Mouse (Mus musculus) ES-Bruce4 (cell line): ENCODE measurements around the gene Ptpro.

ENCODE experiments used
- CTCF ChIP-seq: IDR thresholded peaks from one replicate; pipeline ENCODE4 v1.8.1; 2011; ENCODE audit warnings: low read depth, low read length
- EP300 ChIP-seq: IDR thresholded peaks from 2 replicates; pipeline ENCODE4 v1.6.1; 2011; ENCODE audit warnings: low read depth, low read length; ENCODE audit not compliant: insufficient read depth
- POLR2A ChIP-seq: IDR thresholded peaks from one replicate; pipeline ENCODE4 v1.8.1; 2011; ENCODE audit warnings: low read length; ENCODE audit not compliant: insufficient read depth

DNA sequence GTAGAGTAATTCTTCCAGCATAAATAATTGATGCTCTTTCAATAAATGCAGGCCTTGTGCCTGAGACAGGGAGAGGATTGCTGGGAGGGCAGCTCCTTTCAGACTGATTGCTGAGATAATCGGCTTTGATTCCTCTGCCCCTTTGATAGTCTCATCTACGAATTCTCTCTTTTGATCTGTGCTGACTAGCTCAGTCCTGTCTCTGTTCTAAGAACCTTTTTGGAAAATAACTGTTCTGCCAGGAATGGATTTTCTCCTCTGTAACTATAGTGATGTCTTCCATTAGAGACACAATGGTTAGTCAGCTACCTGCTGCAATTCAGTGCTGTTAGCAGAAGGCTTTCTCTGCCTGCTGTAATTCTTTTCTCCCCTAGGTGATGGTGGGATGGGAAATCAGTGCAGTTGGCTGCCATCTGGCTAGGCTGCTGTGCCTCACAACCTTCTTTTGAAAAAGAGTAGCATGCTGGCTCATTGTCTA is 159.8 kb downstream of the Ptpro start:
- TF ChIP-seq POLR2A = no peak
- no peak for TF ChIP-seq CTCF
- no peak for TF ChIP-seq EP300
